Mouse (Mus musculus): Measurements from ENCODE around the gene Gltp. TPM values are rescaled to one million over a fixed set of nuclear protein-coding genes. Genes with fewer than 3 reads are reported as not detected.

Gene Gltp
- total RNA-seq, 2 experiments from 2014 or later, result 21.8 to 22.4 TPM

DNA sequence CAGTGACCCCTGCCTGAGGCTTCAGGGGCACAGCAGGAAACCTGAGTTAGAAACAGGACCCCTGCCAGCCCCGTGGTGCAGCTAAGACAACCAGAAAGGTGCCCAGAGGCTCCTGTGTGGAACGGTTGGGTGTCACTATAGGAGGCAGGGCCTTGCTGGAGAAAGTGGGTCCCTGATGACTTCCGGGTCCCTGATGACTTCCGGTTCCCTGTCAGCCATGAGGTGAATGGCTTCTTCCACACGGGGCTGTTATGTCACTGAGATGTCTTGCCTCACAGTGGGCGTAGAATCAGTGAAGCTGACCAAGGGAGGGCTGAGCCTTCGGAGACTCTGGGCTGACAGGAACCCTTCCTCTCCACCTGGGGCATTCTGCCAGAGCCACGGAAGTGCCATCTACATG, 16.2 kb downstream of the Gltp start:
- intact Hi-C loops (cut with DNase I), result no loop called here
- no peak for TF ChIP-seq CTCF (IDR thresholded peaks at IDR 0.05)
- Histone ChIP-seq H3K4me3 (no peak overlapping the region), H3K27ac (no peak overlapping the region)
- no peak for DNase-seq (ENCODE audit: extremely low spot score in 1 of 2, low spot score in 2 of 2)

DNA sequence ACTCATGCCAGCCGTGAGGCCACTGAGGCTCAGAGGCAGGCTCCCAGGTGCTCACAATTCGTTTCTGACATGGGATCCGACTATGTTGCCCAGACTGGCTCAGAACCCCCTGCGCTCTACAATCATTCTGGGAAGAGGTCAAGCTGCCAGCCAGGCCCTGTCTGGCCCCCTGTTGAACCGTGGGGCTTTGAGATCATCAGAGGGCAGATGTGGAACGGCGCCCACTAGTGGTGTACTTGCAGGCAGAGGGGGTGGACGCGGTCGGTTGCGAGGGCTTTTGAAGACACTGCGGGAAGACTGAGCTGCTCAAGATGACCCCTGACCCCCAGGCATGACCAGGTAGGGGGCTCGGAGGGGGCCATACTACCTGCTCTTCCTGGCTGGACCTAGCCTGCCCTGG, 17.7 kb downstream of the Gltp start:
- TF ChIP-seq CTCF (IDR thresholded peaks at IDR 0.05), result peak; percentile 9
- intact Hi-C loops (cut with DNase I), result no loop called here
- no peak overlapping the region for H3K27ac ChIP-seq
- DNase-seq (ENCODE audit: extremely low spot score in 1 of 2, low spot score in 2 of 2), result no peak
- H3K4me3 ChIP-seq, result no peak overlapping the region

DNA sequence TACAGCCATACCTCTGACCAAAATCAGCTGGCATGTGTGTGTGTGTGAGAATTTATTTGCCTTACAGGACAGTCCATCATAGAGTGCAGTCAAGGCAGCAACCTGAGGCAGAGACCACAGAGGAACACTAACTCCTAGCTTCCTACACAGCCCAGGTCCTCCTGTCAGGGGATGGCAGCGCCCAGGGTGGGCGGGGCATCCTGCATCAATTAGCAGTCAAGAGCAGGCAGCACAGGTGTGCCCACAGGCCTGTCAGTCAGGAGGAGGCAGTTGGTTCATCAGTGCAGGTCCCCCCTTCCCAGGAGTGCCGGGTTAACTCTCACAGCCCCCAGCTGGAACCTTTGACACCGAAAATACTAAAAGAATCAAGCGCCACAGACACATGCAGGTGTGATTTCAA, 21.8 kb downstream of the Gltp start:
- Histone ChIP-seq H3K27ac (no peak overlapping the region), H3K4me3 (no peak overlapping the region)
- DNase-seq (ENCODE audit: extremely low spot score in 1 of 2, low spot score in 2 of 2), result no peak
- intact Hi-C loops (cut with DNase I), result loop anchor here (5.0 kb wide), 1 partner anchor 287 kb away; the partner anchor contains the start of genes Kctd10 and Ube3b
- no peak for TF ChIP-seq CTCF (IDR thresholded peaks at IDR 0.05)

DNA sequence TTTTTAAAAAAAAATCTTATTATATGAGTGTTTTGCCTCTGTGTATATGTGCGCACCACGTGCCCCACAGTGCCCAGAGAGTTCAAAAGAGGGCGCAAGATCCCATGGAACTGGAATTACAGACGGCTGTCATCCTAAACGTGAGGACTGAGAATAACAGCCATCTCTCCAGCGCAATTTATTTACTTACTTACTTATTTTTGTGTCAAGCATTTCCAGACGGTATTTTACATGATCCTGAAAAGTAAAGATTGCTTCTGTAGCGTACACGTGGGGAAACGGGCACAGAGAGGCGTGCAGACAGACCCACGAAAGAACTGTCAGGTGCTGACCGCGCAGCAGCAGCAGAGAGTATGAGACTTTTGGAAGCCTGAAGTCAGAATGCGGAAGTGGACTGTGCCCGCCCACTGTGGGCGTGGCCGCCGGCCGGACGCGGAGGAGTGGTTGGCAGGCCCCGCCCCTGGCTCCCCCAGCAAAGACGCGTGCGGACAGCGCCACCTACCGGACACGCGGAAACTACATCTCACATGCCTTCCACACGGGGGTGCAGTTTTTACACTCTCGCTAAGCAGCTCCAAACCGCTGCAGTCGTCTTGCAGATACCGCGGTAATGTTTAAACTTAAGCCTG, 23.4 kb downstream of the Gltp start:
- Histone ChIP-seq H3K4me3 (peak overlapping the region; percentile 23), H3K27ac (peak overlapping the region; percentile 75)
- TF ChIP-seq CTCF (IDR thresholded peaks at IDR 0.05), result peak; percentile 100
- intact Hi-C loops (cut with DNase I), result loop anchor here (1.0 to 5.0 kb wide), 3 partner anchors 24 to 285 kb away; partner anchors contain the start of genes Kctd10 and Ube3b
- peak; percentile 97 to 100 for DNase-seq (ENCODE audit: extremely low spot score in 1 of 2, low spot score in 2 of 2)

DNA sequence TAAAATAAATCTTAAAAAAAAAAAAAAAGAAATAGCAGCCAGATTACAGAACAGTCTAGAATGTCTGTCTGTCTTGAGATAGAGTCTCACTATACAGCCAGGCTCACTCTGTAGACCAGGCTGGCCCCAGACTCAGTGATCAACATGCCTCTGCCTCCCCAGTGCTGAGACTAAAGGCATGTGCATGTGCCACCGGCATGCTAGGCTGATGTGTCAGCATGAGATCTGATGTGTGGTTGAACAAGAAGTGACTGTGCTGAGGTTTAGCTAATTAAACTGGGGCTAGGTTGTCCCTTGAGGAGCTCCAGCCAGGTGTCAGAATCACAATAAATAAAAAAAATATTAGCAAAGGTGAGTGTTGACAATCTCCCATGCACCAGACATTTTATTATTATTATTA, 24.1 kb downstream of the Gltp start:
- H3K4me3 ChIP-seq, result no peak overlapping the region
- intact Hi-C loops (cut with DNase I), result loop anchor here (1.0 to 5.0 kb wide), 3 partner anchors 25 to 284 kb away; partner anchors contain the start of genes Kctd10 and Ube3b
- no peak for TF ChIP-seq CTCF (IDR thresholded peaks at IDR 0.05)
- H3K27ac ChIP-seq, result no peak overlapping the region
- no peak for DNase-seq (ENCODE audit: extremely low spot score in 1 of 2, low spot score in 2 of 2)

DNA sequence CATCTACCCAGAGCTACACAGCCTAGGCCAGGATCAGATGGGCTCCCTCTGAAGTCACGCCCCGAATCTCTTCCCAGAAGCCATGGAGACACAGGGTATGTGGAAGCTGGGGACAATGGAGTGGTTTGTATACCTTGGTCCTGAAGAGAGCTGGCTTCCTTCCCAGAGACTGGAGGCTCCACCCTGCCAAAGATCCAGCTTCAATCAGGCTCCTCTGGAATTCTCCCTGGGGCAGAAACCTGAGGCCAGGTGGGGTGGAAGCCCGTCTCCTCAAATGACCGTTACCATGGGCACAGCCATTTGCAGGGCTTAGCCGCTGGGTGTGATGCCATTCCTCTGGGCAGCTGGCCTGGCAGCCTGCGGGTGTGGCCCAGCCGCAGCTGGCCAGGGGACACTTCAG, 26.0 kb downstream of the Gltp start:
- intact Hi-C loops (cut with DNase I), result loop anchor here (5.0 kb wide), 2 partner anchors 37 to 282 kb away; partner anchors contain the start of genes Kctd10 and Ube3b
- DNase-seq (ENCODE audit: extremely low spot score in 1 of 2, low spot score in 2 of 2), result no peak
- Histone ChIP-seq H3K27ac (no peak overlapping the region), H3K4me3 (no peak overlapping the region)
- no peak for TF ChIP-seq CTCF (IDR thresholded peaks at IDR 0.05)

DNA sequence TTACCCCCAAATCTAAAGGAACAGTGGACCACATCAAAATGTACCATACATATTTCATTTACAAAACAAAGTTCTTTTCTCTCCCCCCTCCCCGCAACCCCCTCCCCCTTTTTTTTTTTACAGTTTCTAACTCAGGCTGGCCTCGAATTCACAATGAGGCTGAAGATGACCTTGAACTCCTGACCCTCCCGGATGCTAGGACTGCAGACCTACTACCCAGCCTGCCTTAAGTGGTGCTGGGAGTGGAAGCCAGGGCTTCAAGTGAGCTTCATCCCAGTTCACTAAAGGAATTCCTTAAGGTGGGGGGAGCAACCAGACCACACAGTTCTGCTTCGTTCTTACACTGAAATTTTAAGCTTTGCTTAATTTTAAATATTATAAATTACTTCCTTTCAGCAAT, 26.6 kb downstream of the Gltp start:
- Histone ChIP-seq H3K4me3 (no peak overlapping the region), H3K27ac (no peak overlapping the region)
- intact Hi-C loops (cut with DNase I), result loop anchor here (5.0 kb wide), 1 partner anchor 37 kb away; no protein-coding TSS in a partner anchor
- TF ChIP-seq CTCF (IDR thresholded peaks at IDR 0.05), result no peak
- no peak for DNase-seq (ENCODE audit: extremely low spot score in 1 of 2, low spot score in 2 of 2)

DNA sequence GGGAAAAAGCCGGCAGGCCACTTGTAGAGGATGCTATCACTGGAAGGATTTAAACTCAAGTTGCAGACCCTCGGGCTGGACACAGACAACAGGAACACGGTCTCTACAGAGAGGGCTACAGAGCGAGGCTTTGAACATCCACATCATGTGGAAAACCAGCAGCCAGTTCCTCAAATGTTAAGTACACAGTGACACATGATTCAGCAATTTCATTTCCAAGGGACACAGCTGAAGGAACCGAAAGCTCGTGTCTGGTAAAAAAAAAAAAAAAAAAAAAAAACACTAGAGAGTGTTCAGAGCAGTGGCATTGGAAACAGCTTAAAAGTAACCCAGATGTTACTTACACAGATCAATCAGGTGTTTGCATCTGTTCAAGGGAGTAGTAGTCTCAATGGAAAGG, 29.8 kb downstream of the Gltp start:
- H3K27ac ChIP-seq, result no peak overlapping the region
- DNase-seq (ENCODE audit: extremely low spot score in 1 of 2, low spot score in 2 of 2), result no peak
- no peak overlapping the region for H3K4me3 ChIP-seq
- intact Hi-C loops (cut with DNase I), result loop anchor here (5.0 kb wide), 1 partner anchor 34 kb away; no protein-coding TSS in a partner anchor
- no peak for TF ChIP-seq CTCF (IDR thresholded peaks at IDR 0.05)

DNA sequence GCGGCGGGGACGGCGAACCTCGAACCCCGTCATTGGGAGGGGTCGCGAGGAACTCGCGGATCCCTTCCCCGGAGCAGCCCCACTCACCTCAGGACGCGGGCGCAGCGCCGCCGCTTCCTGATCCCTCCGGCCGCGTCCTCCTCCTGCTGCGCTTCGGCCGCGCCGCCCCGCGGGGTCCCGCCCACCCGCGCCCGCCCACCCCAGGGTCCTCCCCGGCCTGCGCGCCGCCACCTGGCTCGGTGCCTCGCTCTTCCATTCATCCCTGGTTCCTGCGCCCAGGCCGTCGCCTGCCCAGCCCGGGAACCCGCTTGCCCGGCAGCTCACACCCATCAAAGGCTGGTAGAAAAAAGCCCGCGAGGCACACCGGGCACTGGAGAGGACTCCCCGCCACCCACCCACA, 32.5 kb downstream of the Gltp start, which contains the start of gene Trpv4:
Trpv4 (minus strand) TSS at position 167 of the 400 bp plus-strand sequence.
- H3K4me3 ChIP-seq, result peak within 1 kb of the TSS; percentile 39
- no peak for TF ChIP-seq CTCF (IDR thresholded peaks at IDR 0.05)
- DNase-seq (ENCODE audit: extremely low spot score in 1 of 2, low spot score in 2 of 2), result no peak
- intact Hi-C loops (cut with DNase I), result no loop called here
- no peak within 1 kb of the TSS for H3K27ac ChIP-seq

DNA sequence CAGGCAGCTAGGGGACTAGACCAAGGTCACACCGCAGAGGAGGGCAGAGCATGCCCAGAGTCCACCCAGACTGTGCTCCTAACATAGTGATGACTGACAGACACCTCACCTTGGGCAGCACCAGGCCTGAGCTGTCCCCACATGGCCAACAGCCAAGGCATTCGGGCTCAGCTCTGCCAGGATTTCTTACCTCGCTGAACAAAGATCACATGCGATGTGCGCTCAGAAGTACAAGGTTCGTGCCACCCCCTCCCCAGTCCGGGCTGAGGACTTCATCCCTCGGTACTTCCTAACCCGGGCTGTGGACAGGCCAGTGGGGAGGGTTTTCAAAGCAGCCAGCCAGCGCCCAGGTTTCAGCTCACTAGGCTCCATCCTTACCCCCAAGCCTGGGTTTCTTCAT, 33.4 kb downstream of the Gltp start:
- TF ChIP-seq CTCF (IDR thresholded peaks at IDR 0.05), result no peak
- intact Hi-C loops (cut with DNase I), result no loop called here

DNA sequence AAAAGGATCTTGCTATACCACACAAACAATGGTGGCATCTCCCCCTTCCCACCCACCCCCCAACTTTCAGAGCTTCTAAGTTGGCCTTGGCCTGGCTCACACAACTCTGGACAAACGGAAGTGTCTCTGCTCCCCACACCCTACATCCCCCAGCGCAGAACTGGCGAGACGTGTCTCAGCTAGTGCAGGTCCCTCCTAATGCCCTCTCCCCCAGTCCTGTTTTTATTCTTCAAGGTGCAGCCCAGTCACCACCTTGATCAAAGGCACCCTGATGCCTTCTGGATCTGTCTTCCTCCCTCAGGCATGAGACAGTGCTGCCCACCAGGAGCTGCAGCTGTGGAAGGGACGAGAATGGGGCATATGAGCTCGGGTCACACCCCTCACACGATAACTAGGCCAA, 34.5 kb downstream of the Gltp start:
- intact Hi-C loops (cut with DNase I), result no loop called here
- no peak for TF ChIP-seq CTCF (IDR thresholded peaks at IDR 0.05)
- Histone ChIP-seq H3K4me3 (no peak overlapping the region), H3K27ac (no peak overlapping the region)
- no peak for DNase-seq (ENCODE audit: extremely low spot score in 1 of 2, low spot score in 2 of 2)

More for the DNA sequence above, 33.4 kb downstream of the Gltp start:
- Histone ChIP-seq H3K4me3 (no peak overlapping the region), H3K27ac (no peak overlapping the region)
- DNase-seq (ENCODE audit: extremely low spot score in 1 of 2, low spot score in 2 of 2), result no peak

DNA sequence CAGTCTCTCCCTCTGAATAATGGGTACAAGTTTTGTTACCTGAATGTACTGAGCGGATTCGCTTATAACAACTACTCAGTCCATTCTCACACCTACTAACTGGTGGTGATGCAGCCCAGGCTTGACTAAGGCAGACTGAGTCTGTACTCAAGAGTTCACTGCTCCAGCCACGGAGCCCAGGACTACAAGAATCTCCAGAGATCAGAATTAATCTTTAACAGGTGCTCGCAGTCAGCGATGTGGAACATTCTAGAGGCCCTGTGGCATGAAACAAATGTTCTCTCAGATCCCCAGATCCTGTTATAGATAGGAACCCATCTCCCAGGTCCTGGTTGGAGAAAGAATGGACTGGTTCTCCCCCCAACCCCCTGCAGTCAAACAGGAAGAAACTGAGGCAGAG, 35.1 kb downstream of the Gltp start:
- Histone ChIP-seq H3K27ac (no peak overlapping the region), H3K4me3 (no peak overlapping the region)
- intact Hi-C loops (cut with DNase I), result no loop called here
- no peak for DNase-seq (ENCODE audit: extremely low spot score in 1 of 2, low spot score in 2 of 2)
- TF ChIP-seq CTCF (IDR thresholded peaks at IDR 0.05), result no peak

All from left cerebral cortex, adult 2 months (tissue).